Mouse (Mus musculus): ENCODE data around the gene Klrb1c. TPM values are rescaled to one million over a fixed set of nuclear protein-coding genes. Genes with fewer than 3 reads are reported as not detected.

The Klrb1c gene
- polyA plus RNA-seq (2014; fragmentation: Illumina TruSeq; extraction: RNeasy Lipid Tissue Mini Kit (QIAGEN cat#74804); ENCODE audit: low read depth, low replicate concordance): 136 TPM

DNA sequence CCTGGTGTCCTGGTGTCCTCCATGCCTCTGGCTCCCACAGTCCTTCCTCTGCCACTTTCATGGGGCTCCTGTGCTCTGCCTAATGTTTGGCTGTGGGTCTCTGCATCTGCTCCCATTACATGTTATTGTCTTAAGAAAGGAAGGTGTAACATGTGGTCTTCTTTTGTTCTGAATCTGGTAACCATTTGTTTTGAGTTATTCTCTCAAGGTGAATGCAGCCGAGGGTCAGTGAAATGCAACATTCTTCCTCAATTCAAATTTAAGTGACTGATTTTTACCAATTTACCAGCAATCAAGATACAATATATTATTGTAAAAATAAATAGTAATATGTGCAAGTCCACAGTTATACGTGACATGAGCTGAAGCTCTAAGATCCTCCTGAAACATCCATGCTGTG is at the start of gene Klrb1c:
TSS of gene Klrb1c (minus strand) at position 101 of the 400 bp plus-strand sequence.

DNA sequence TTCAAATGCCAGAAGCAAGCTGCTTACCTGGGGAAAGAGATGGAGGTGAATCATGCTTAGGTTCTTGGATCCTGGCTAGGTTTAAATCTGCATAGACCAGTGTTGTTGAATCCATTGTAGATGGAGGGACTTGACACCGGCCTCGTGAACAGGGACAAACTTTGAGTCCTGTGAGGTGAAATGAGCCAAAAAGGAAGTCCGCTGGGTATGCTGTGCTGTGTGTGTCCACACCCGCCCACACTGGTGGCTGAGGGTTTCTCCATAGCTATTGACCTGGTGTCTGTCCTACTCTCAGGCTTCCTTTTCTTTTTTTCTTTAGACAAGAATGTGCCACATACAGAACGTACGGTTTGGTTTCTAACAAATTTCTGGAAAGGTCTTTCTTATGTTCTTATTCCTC is 37.1 kb upstream of the Klrb1c start, which contains the start of the genes Gm44511 and Klrb1b:
TSS of gene Gm44511 (minus strand) at position 184 of the 400 bp plus-strand sequence.
TSS of gene Klrb1b (minus strand) at position 200 of the 400 bp plus-strand sequence.

Other genes with a start within 250 kb of the Klrb1c start
- 20.8 TPM for gene A2ml1, start 207.6 kb downstream of the Klrb1c start, polyA plus RNA-seq (2014; fragmentation: Illumina TruSeq; extraction: RNeasy Lipid Tissue Mini Kit (QIAGEN cat#74804); ENCODE audit: low read depth, low replicate concordance)
- gene Klrb1a, start 165.7 kb downstream of the Klrb1c start, polyA plus RNA-seq (2014; fragmentation: Illumina TruSeq; extraction: RNeasy Lipid Tissue Mini Kit (QIAGEN cat#74804); ENCODE audit: low read depth, low replicate concordance): 40.5 TPM
- gene Clec2h, start 126.8 kb downstream of the Klrb1c start, polyA plus RNA-seq (2014; fragmentation: Illumina TruSeq; extraction: RNeasy Lipid Tissue Mini Kit (QIAGEN cat#74804); ENCODE audit: low read depth, low replicate concordance): 0.50 TPM
- gene Klrb1, start 66.2 kb downstream of the Klrb1c start, polyA plus RNA-seq (2014; fragmentation: Illumina TruSeq; extraction: RNeasy Lipid Tissue Mini Kit (QIAGEN cat#74804); ENCODE audit: low read depth, low replicate concordance): 0.52 TPM
- 0.88 TPM for gene Gm44511, start 37.1 kb upstream of the Klrb1c start, polyA plus RNA-seq (2014; fragmentation: Illumina TruSeq; extraction: RNeasy Lipid Tissue Mini Kit (QIAGEN cat#74804); ENCODE audit: low read depth, low replicate concordance)
- gene Klrb1b, start 37.1 kb upstream of the Klrb1c start, polyA plus RNA-seq (2014; fragmentation: Illumina TruSeq; extraction: RNeasy Lipid Tissue Mini Kit (QIAGEN cat#74804); ENCODE audit: low read depth, low replicate concordance): 0.91 TPM
- 2.3 TPM for gene Clec2i, start 98.4 kb upstream of the Klrb1c start, polyA plus RNA-seq (2014; fragmentation: Illumina TruSeq; extraction: RNeasy Lipid Tissue Mini Kit (QIAGEN cat#74804); ENCODE audit: low read depth, low replicate concordance)
- 2.3 TPM for gene BC035044, start 101.9 kb upstream of the Klrb1c start, polyA plus RNA-seq (2014; fragmentation: Illumina TruSeq; extraction: RNeasy Lipid Tissue Mini Kit (QIAGEN cat#74804); ENCODE audit: low read depth, low replicate concordance)
- 0.16 TPM for gene Clec2g, start 145.2 kb upstream of the Klrb1c start, polyA plus RNA-seq (2014; fragmentation: Illumina TruSeq; extraction: RNeasy Lipid Tissue Mini Kit (QIAGEN cat#74804); ENCODE audit: low read depth, low replicate concordance)

All from adipose tissue, adult 10 weeks (tissue).